Mouse (Mus musculus) kidney, postnatal 10 days (tissue): Measurements from ENCODE around the gene Galnt10.

Experiments used
- DNase-seq: peaks from one replicate; pipeline ENCODE4 v3.0.0; 2021; ENCODE audit warnings: mixed read lengths

Galnt10 gene

GRCm38 (mm10) chr11:57747294-57748080, 102.2 kb downstream of the Galnt10 start:
- peak; percentile 42 for DNase-seq

GRCm38 (mm10) chr11:57753538-57754203, 108.4 kb downstream of the Galnt10 start:
- no peak for DNase-seq

GRCm38 (mm10) chr11:57758621-57759020, 113.4 kb downstream of the Galnt10 start:
- no peak for DNase-seq

GRCm38 (mm10) chr11:57760509-57761058, 115.3 kb downstream of the Galnt10 start:
- no peak for DNase-seq

- DNase-seq, result no peak
These were observed 116.1 kb downstream of the Galnt10 start for GRCm38 (mm10) chr11:57761347-57761746.

- DNase-seq, result no peak
These were observed 118.9 kb downstream of the Galnt10 start for GRCm38 (mm10) chr11:57764124-57764523.

GRCm38 (mm10) chr11:57766617-57767016, 121.4 kb downstream of the Galnt10 start:
- DNase-seq, result no peak

GRCm38 (mm10) chr11:57767171-57767570, 121.9 kb downstream of the Galnt10 start:
- DNase-seq, result no peak

- DNase-seq, result no peak
These were observed 125.5 kb downstream of the Galnt10 start for GRCm38 (mm10) chr11:57770776-57771175.

- no peak for DNase-seq
These were observed 126.4 kb downstream of the Galnt10 start for GRCm38 (mm10) chr11:57771676-57772075.

GRCm38 (mm10) chr11:57773479-57773878, 128.2 kb downstream of the Galnt10 start:
- DNase-seq, result no peak

- no peak for DNase-seq
These were observed 128.7 kb downstream of the Galnt10 start for GRCm38 (mm10) chr11:57773936-57774335.

- DNase-seq, result no peak
These were observed 130.6 kb downstream of the Galnt10 start for GRCm38 (mm10) chr11:57775868-57776267.

- no peak for DNase-seq
These were observed 131.3 kb downstream of the Galnt10 start for GRCm38 (mm10) chr11:57776546-57776945.

GRCm38 (mm10) chr11:57778349-57778748, 133.1 kb downstream of the Galnt10 start:
- peak; percentile 69 for DNase-seq

- no peak for DNase-seq
These were observed 134.6 kb downstream of the Galnt10 start for GRCm38 (mm10) chr11:57779824-57780223.

GRCm38 (mm10) chr11:57786616-57787418, 141.6 kb downstream of the Galnt10 start:
- peak; percentile 52 for DNase-seq

- DNase-seq, result peak; percentile 46
These were observed 142.7 kb downstream of the Galnt10 start for GRCm38 (mm10) chr11:57787913-57788312.

- DNase-seq, result no peak
These were observed 145.8 kb downstream of the Galnt10 start for GRCm38 (mm10) chr11:57790866-57791535.

GRCm38 (mm10) chr11:57795086-57795485, 149.8 kb downstream of the Galnt10 start:
- DNase-seq, result no peak

GRCm38 (mm10) chr11:57797828-57798227, 152.6 kb downstream of the Galnt10 start:
- DNase-seq, result no peak

GRCm38 (mm10) chr11:57799456-57799855, 154.2 kb downstream of the Galnt10 start:
- no peak for DNase-seq
